16 mouse cellular contexts compared by ENCODE assay signal in genomic region chr6:120588701-120589659, GRCm38 (mm10). TPM values are rescaled to one million over a fixed set of nuclear protein-coding genes. Genes with fewer than 3 reads are reported as not detected.
DNase-seq lines count a peak whose midpoint lies in the region; ATAC-seq and TF ChIP-seq lines count a peak whose summit lies in the region.
"Had no signal": no experiment of that assay in that cellular context is flagged by ENCODE, and none has a peak within 500 bp of the region (broad histone marks: within the 10 kb centered on the region; RNA-seq: fewer than 3 reads in every experiment).

No protein-coding gene starts in this region.

- TF ChIP-seq CTCF in gastrocnemius, adult 2 months (IDR thresholded peaks at IDR 0.05), result no peak
- no peak for TF ChIP-seq CTCF in bone marrow, adult 2 months (IDR thresholded peaks at IDR 0.05; ENCODE audit: control insufficient read depth, insufficient read depth, low read length)
- TF ChIP-seq CTCF in heart, postnatal 0 days (IDR thresholded peaks at IDR 0.05; ENCODE audit: low read depth), result no peak

- no peak for TF ChIP-seq POLR2A in bone marrow, adult 2 months (IDR thresholded peaks at IDR 0.05; ENCODE audit: borderline replicate concordance, control insufficient read depth, low read depth, low read length)

- no peak overlapping the region for H3K9ac ChIP-seq in heart, postnatal 0 days (replicated peaks; ENCODE audit: low read depth, low read length)
- no peak overlapping the region for H3K9ac ChIP-seq in forebrain, embryonic 15.5 days (replicated peaks)
- H3K9ac ChIP-seq: embryonic facial prominence, embryonic 15.5 days; lung, embryonic 14.5 days had no signal

- intact Hi-C loops in gastrocnemius, adult 2 months (cut with DNase I), result no loop called here

- no peaks in the 10 kb centered on the region for H3K9me3 ChIP-seq in heart, postnatal 0 days (replicated peaks; ENCODE audit: control insufficient read depth, low read length)
- no peaks in the 10 kb centered on the region for H3K9me3 ChIP-seq in forebrain, embryonic 15.5 days
- H3K9me3 ChIP-seq: embryonic facial prominence, embryonic 15.5 days; hindbrain, embryonic 10.5 days; megakaryocyte, embryonic 14.5 days had no signal

- DNase-seq in gastrocnemius, adult 2 months, result no peak
- DNase-seq in gastrocnemius, postnatal 4 days (ENCODE audit: low spot score in 2 of 2), result no peak
- DNase-seq in heart, postnatal 0 days (ENCODE audit: low spot score), result peak; percentile 39
- no peak for DNase-seq in thymus, postnatal 10 days (ENCODE audit: low spot score in 2 of 2)
- DNase-seq in ovary, postnatal 36 days (ENCODE audit: low spot score), result no peak
- DNase-seq: gastrocnemius, postnatal 10 days; kidney, adult 11 months; lung, embryonic 14.5 days; retina, postnatal 1 day; thymus, adult 2 months had no signal

- H3K27me3 ChIP-seq in heart, postnatal 0 days (ENCODE audit: control insufficient read depth, insufficient read depth, low read length), result no peaks in the 10 kb centered on the region
- H3K27me3 ChIP-seq in forebrain, embryonic 15.5 days, result no peaks in the 10 kb centered on the region
- H3K27me3 ChIP-seq: embryonic facial prominence, embryonic 15.5 days had no signal

- peaks cover 1% of the 10 kb centered on the region; the same call in 1 of the 2 replicates for H3K4me1 ChIP-seq in bone marrow, adult 2 months (ENCODE audit: control insufficient read depth, insufficient read depth, low read length)
- H3K4me1 ChIP-seq in heart, postnatal 0 days (ENCODE audit: control insufficient read depth, insufficient read depth), result no peaks in the 10 kb centered on the region
- H3K4me1 ChIP-seq in forebrain, embryonic 15.5 days, result peaks cover 13% of the 10 kb centered on the region

- 83% methylated on average over 11 of the region's 11 CpGs for WGBS in bone marrow, adult 2 months
- WGBS in heart, postnatal 0 days, result 68% methylated on average over 11 of the region's 11 CpGs
- WGBS in forebrain, embryonic 15.5 days, result 88% methylated on average over 11 of the region's 11 CpGs

- H3K36me3 ChIP-seq in heart, postnatal 0 days (replicated peaks; ENCODE audit: control insufficient read depth, insufficient read depth, low read length), result no peaks in the 10 kb centered on the region
- H3K36me3 ChIP-seq in forebrain, embryonic 15.5 days, result no peaks in the 10 kb centered on the region
- H3K36me3 ChIP-seq: embryonic facial prominence, embryonic 15.5 days; hindbrain, embryonic 10.5 days had no signal

- ATAC-seq in heart, postnatal 0 days (ENCODE audit: insufficient read depth, low read depth), result peak; percentile 52; the same call in 1 of the 2 replicates
- ATAC-seq in megakaryocyte progenitor cell, adult 5-6 weeks (replicated peaks; ENCODE audit: poor library complexity), result peak; percentile 38; the same call in 1 of the 2 replicates
- no peak for ATAC-seq in forebrain, embryonic 15.5 days (replicated peaks)

- no peak for TF ChIP-seq EP300 in heart, postnatal 0 days (IDR thresholded peaks at IDR 0.05; ENCODE audit: low read depth)

- peak overlapping the region; percentile 90 for H3K27ac ChIP-seq in gastrocnemius, adult 2 months
- peak overlapping the region; percentile 10; the same call in 1 of the 2 replicates for H3K27ac ChIP-seq in bone marrow, adult 2 months (ENCODE audit: control insufficient read depth, insufficient read depth, low read depth, low read length, poor library complexity)
- 0 out of 2 replicates have a peak overlapping the region, but pooled peaks have one; percentile 20 for H3K27ac ChIP-seq in heart, postnatal 0 days (ENCODE audit: low read depth)
- H3K27ac ChIP-seq in forebrain, embryonic 15.5 days (replicated peaks), result no peak overlapping the region
- H3K27ac ChIP-seq: embryonic facial prominence, embryonic 15.5 days; hindbrain, embryonic 10.5 days had no signal

- no peak overlapping the region for H3K4me3 ChIP-seq in gastrocnemius, adult 2 months
- H3K4me3 ChIP-seq in bone marrow, adult 2 months (replicated peaks; ENCODE audit: control insufficient read depth, low read depth, low read length), result no peak overlapping the region
- H3K4me3 ChIP-seq in heart, postnatal 0 days (ENCODE audit: low read depth, low read length), result no peak overlapping the region
- H3K4me3 ChIP-seq in forebrain, embryonic 15.5 days, result no peak overlapping the region
- H3K4me3 ChIP-seq: embryonic facial prominence, embryonic 15.5 days; hindbrain, embryonic 10.5 days; megakaryocyte, embryonic 14.5 days had no signal

- H3K4me2 ChIP-seq in heart, postnatal 0 days (ENCODE audit: low read depth, low read length), result no peak overlapping the region
- no peak overlapping the region for H3K4me2 ChIP-seq in forebrain, embryonic 15.5 days (replicated peaks)
- H3K4me2 ChIP-seq: embryonic facial prominence, embryonic 15.5 days; lung, embryonic 14.5 days had no signal

RNA-seq across cellular contexts. Expression of gene Hdhd5, which starts 57.9 kb away (rescaled TPM):
- 10 to 100 TPM; 19.4 to 28.5 TPM for total RNA-seq in gastrocnemius, adult 2 months (2021)
- total RNA-seq in gastrocnemius, postnatal 4 days (2021), result 10 to 100 TPM; 16.1 to 18.3 TPM
- 17.1 and 25.3 TPM in 2 replicates for polyA plus RNA-seq in bone marrow, adult 2 months (2011; ENCODE audit: insufficient read depth, insufficient read length, low replicate concordance, missing spikeins)
- 25.7 and 26.6 TPM in 2 replicates for total RNA-seq in heart, postnatal 0 days (2014; rRNA removed; ENCODE audit: low replicate concordance)
- 10.9 and 11.3 TPM in 2 replicates for polyA plus RNA-seq in heart, postnatal 0 days (2015; fragmentation: Nextera tagmentation; extraction: Ambion mirVana)
- 4.3 TPM in 2 replicates for total RNA-seq in megakaryocyte progenitor cell, adult 5-6 weeks (2015)
- 4.7 and 7.6 TPM in 2 replicates for total RNA-seq in megakaryocyte progenitor cell, adult 5-6 weeks (2017)
- polyA plus RNA-seq in forebrain, embryonic 15.5 days (2015; fragmentation: Nextera tagmentation; extraction: Ambion mirVana), result 16.8 and 18.2 TPM in 2 replicates
